Mouse (Mus musculus): ENCODE measurements around the gene Vmn1r21.

- TF ChIP-seq CTCF (IDR thresholded peaks at IDR 0.05; ENCODE audit: low read depth) (no peak), EP300 (IDR thresholded peaks at IDR 0.05; ENCODE audit: low read depth) (no peak)
Observed at GRCm38 (mm10) chr6:57798986-57799385, 51.2 kb downstream of the Vmn1r21 start.

Data from heart, postnatal 0 days (tissue).